Mouse (Mus musculus): ENCODE measurements at regions not wholly inside any gene's neighbourhood (a gene's known extent, or its start where the extent isn't known, plus 50 kb on each side); places are given as distances from the start of the nearest gene placed in this dataset.

DNA sequence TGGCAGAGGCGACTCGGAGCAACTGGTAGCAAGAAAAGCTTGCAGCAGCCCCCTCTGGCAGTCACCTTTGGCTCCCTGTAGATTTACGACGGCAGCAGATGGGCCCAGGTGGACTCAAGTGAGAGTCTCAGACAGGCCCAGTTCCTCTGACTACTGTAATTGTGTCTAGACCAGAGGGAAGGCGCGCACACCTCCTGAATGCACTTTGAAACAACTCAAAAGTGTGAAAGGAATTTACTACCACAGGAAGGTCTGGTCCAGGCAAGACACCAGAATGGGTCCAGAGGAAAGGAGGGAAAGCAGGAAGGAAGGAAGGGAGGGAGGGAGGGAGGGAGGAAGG is 224.6 kb upstream of the Hes1 start:
- 15% methylated on average over 6 of the region's 6 CpGs for WGBS
- H3K4me3 ChIP-seq (replicated peaks; ENCODE audit: low read depth, low read length): peak overlapping the region; percentile 21; the same call in 1 of the 2 replicates
- no peaks in the 10 kb centered on the region for H3K36me3 ChIP-seq (ENCODE audit: insufficient read depth, low read length)
- no peak overlapping the region for H3K27ac ChIP-seq
- H3K4me2 ChIP-seq (ENCODE audit: low read length): peak overlapping the region; percentile 60
- ATAC-seq (replicated peaks; ENCODE audit: low FRiP score, low read depth) (no peak), DNase-seq (ENCODE audit: low spot score) (no peak)
- no peak overlapping the region for H3K9ac ChIP-seq (ENCODE audit: low read depth, low read length)
- no peaks in the 10 kb centered on the region for H3K27me3 ChIP-seq (ENCODE audit: insufficient read depth, low read length)
- H3K4me1 ChIP-seq (replicated peaks; ENCODE audit: insufficient read depth, low read length): no peaks in the 10 kb centered on the region
- H3K9me3 ChIP-seq (replicated peaks; ENCODE audit: low read length): no peaks in the 10 kb centered on the region
- TF ChIP-seq CTCF (IDR thresholded peaks at IDR 0.05; ENCODE audit: low read depth): no peak

DNA sequence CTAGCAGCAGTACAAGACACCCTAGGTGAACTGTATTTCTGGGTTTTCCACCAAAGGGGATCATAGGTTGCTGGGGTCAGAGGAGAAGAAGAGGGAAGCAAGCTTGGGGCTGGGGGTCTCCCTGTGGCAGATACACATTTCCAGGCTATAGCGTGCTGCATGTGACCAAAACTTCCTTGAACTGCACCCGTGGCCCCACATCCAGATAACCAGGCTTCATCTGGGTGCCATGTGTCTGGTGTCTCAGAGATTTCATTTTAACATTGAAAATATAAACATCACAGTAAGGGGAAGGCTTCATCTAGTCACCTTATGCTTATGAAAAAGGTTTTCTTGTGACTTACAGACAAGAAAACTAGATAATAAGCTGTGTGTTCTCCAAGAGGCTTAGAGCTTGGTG is 223.8 kb upstream of the Hes1 start:
- TF ChIP-seq CTCF (IDR thresholded peaks at IDR 0.05; ENCODE audit: low read depth): no peak

DNA sequence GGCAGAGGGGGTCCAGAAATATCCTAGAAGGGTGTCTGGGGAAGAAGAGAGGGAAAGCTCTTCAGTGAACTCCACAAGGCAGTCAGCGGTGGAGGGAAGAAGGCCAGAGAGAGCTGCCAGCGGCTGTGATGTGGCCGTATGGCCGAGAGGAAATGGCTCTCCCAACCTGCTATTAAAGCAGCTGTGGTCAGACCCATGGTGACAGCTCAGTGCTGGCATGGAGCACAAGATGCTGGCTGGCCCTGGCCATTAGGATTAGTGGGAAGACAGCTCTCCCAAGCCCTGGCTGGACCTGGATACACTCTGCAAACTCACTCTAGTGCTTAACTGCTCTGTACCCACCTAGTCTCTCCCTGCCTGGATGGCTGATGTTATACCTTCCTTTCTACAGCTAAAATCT is 223.1 kb upstream of the Hes1 start:
- Histone ChIP-seq H3K4me3 (replicated peaks; ENCODE audit: low read depth, low read length) (no peak overlapping the region), H3K4me1 (replicated peaks; ENCODE audit: insufficient read depth, low read length) (no peaks in the 10 kb centered on the region), H3K36me3 (ENCODE audit: insufficient read depth, low read length) (no peaks in the 10 kb centered on the region), H3K27me3 (ENCODE audit: insufficient read depth, low read length) (no peaks in the 10 kb centered on the region), H3K4me2 (ENCODE audit: low read length) (no peak overlapping the region), H3K9ac (ENCODE audit: low read depth, low read length) (no peak overlapping the region), H3K9me3 (replicated peaks; ENCODE audit: low read length) (no peaks in the 10 kb centered on the region), H3K27ac (no peak overlapping the region)
- 65% methylated on average over 4 of the region's 4 CpGs for WGBS
- no peak for DNase-seq (ENCODE audit: low spot score)
- TF ChIP-seq CTCF (IDR thresholded peaks at IDR 0.05; ENCODE audit: low read depth): no peak
- ATAC-seq (replicated peaks; ENCODE audit: low FRiP score, low read depth): no peak

More for the DNA sequence above, 223.8 kb upstream of the Hes1 start:
- Histone ChIP-seq H3K36me3 (ENCODE audit: insufficient read depth, low read length) (no peaks in the 10 kb centered on the region), H3K27me3 (ENCODE audit: insufficient read depth, low read length) (no peaks in the 10 kb centered on the region), H3K9ac (ENCODE audit: low read depth, low read length) (no peak overlapping the region), H3K4me1 (replicated peaks; ENCODE audit: insufficient read depth, low read length) (no peaks in the 10 kb centered on the region), H3K9me3 (replicated peaks; ENCODE audit: low read length) (no peaks in the 10 kb centered on the region), H3K27ac (no peak overlapping the region), H3K4me2 (ENCODE audit: low read length) (no peak overlapping the region), H3K4me3 (replicated peaks; ENCODE audit: low read depth, low read length) (no peak overlapping the region)
- no peak for ATAC-seq (replicated peaks; ENCODE audit: low FRiP score, low read depth)
- 76% methylated on average over 2 of the region's 2 CpGs for WGBS
- DNase-seq (ENCODE audit: low spot score): no peak

DNA sequence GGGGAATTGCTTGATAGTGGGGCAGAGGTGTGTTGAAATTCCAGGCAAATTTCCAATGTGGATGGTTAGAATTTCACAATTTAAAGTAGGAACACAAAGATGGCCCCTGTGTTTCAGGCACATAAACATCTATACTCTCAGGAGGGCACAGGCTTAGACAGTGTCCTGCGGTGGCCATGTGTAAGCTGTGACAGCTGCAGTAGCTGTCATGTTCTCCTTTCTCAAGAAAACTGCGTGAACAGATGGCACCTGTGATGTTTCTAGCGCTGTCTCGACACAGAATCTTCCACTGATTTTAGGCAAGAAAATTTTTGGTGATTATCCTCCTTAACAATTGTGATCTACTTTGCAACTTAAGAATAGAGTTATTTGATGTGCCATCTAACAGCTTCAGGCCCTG is 222.1 kb upstream of the Hes1 start:
- no peak for TF ChIP-seq CTCF (IDR thresholded peaks at IDR 0.05; ENCODE audit: low read depth)
- Histone ChIP-seq H3K27ac (no peak overlapping the region), H3K4me3 (replicated peaks; ENCODE audit: low read depth, low read length) (no peak overlapping the region), H3K4me2 (ENCODE audit: low read length) (no peak overlapping the region), H3K9me3 (replicated peaks; ENCODE audit: low read length) (no peaks in the 10 kb centered on the region), H3K9ac (ENCODE audit: low read depth, low read length) (no peak overlapping the region), H3K4me1 (replicated peaks; ENCODE audit: insufficient read depth, low read length) (no peaks in the 10 kb centered on the region), H3K36me3 (ENCODE audit: insufficient read depth, low read length) (no peaks in the 10 kb centered on the region), H3K27me3 (ENCODE audit: insufficient read depth, low read length) (no peaks in the 10 kb centered on the region)
- ATAC-seq (replicated peaks; ENCODE audit: low FRiP score, low read depth) (no peak), DNase-seq (ENCODE audit: low spot score) (no peak)
- WGBS: 95% methylated on average over 4 of the region's 4 CpGs

DNA sequence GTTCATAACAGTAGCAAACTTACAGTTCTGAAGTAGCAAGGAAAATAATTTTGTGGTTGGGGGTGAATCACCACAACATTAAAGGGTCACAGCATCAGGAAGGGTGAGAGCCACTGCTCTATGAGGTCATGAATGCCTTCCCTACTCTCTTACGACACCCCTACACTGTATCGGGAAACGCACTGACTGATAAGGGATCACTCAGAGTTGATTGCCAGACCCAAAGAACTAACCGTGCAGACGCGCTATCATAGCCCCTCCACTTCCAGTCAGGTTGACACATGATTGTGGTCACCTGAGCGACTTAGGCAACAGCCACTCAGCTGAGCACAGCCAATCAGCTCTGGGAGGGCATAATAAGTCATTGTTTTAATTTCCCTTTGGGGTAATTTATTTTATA is 220.7 kb upstream of the Hes1 start:
- Histone ChIP-seq H3K9ac (ENCODE audit: low read depth, low read length) (no peak overlapping the region), H3K4me1 (replicated peaks; ENCODE audit: insufficient read depth, low read length) (no peaks in the 10 kb centered on the region), H3K27ac (no peak overlapping the region), H3K27me3 (ENCODE audit: insufficient read depth, low read length) (no peaks in the 10 kb centered on the region), H3K9me3 (replicated peaks; ENCODE audit: low read length) (no peaks in the 10 kb centered on the region), H3K36me3 (ENCODE audit: insufficient read depth, low read length) (no peaks in the 10 kb centered on the region), H3K4me2 (ENCODE audit: low read length) (no peak overlapping the region), H3K4me3 (replicated peaks; ENCODE audit: low read depth, low read length) (no peak overlapping the region)
- 80% methylated on average over 7 of the region's 7 CpGs for WGBS
- DNase-seq (ENCODE audit: low spot score) (no peak), ATAC-seq (replicated peaks; ENCODE audit: low FRiP score, low read depth) (no peak)
- TF ChIP-seq CTCF (IDR thresholded peaks at IDR 0.05; ENCODE audit: low read depth): no peak

DNA sequence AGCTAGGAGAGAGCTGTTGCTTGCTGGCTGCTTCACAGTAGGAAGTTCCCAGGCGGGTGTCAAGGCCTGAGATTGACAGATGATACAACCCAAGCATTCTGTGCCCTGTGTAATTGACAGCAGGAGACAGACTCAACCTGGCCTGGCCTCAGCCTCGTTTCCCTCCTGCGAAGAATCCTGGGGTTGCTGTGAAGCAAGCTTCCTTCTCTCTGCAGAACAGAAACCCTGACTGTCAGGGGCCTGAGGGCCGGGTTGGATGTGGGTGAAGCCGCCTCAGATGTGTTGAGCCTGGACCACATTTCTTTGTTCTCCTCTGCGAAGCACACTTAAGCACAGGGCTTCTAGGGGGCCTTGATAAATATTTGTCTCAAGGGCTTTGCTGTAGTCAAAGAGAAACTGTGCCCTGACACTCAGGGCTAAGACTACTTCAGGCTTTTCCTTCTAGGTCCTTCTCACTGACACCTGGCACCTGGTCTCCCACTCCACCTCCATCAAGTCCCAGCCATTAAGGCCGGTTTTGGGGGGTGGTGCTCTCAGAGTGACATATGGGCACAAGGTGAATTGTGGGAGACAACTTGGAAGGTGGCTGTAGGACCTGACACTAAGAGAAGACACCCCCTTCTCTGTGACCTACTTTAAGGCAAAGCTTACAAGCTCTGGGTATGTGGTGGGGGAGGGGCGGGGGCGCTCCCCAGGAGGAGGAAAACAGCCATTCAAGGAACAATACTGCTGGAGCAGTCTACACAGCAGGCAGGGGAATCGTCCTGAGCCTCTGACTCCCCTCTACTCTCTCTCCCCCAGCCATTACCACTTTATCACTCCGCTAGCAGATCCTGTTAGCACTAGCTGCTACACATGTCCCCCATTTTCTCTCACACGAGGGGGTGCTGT is 219.2 kb upstream of the Hes1 start:
- WGBS: 49% methylated on average over 12 of the region's 12 CpGs
- no peak overlapping the region for H3K9ac ChIP-seq (ENCODE audit: low read depth, low read length)
- H3K27me3 ChIP-seq (ENCODE audit: insufficient read depth, low read length): no peaks in the 10 kb centered on the region
- no peaks in the 10 kb centered on the region for H3K9me3 ChIP-seq (replicated peaks; ENCODE audit: low read length)
- no peak; the same call in 1 of the 2 replicates for TF ChIP-seq CTCF (IDR thresholded peaks at IDR 0.05; ENCODE audit: low read depth)
- H3K36me3 ChIP-seq (ENCODE audit: insufficient read depth, low read length): no peaks in the 10 kb centered on the region
- DNase-seq (ENCODE audit: low spot score): no peak
- H3K4me2 ChIP-seq (ENCODE audit: low read length): no peak overlapping the region
- no peaks in the 10 kb centered on the region for H3K4me1 ChIP-seq (replicated peaks; ENCODE audit: insufficient read depth, low read length)
- no peak overlapping the region for H3K4me3 ChIP-seq (replicated peaks; ENCODE audit: low read depth, low read length)
- ATAC-seq (replicated peaks; ENCODE audit: low FRiP score, low read depth): no peak
- H3K27ac ChIP-seq: no peak overlapping the region

DNA sequence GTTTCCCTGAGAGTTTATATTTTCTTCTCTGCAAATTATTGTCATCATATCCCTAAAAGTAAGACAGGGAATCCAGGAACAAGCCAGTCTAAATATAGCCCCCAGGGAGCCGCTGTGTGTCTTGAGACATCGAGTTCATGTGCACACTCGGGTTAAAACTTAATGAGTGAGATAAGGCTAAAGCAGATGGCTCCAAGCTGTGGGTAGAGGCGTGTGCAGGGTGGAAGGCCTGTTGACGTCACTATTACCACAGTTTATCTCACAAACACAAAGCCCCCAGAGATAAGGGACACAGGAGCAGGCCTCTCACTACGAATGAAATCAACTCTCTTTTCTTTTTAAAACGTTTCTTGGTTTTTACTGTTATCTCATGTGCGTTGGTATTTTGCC is 218.6 kb upstream of the Hes1 start:
- H3K27ac ChIP-seq: no peak overlapping the region
- no peaks in the 10 kb centered on the region for H3K9me3 ChIP-seq (replicated peaks; ENCODE audit: low read length)
- no peak overlapping the region for H3K4me2 ChIP-seq (ENCODE audit: low read length)
- H3K4me3 ChIP-seq (replicated peaks; ENCODE audit: low read depth, low read length): no peak overlapping the region
- H3K36me3 ChIP-seq (ENCODE audit: insufficient read depth, low read length): no peaks in the 10 kb centered on the region
- no peaks in the 10 kb centered on the region for H3K27me3 ChIP-seq (ENCODE audit: insufficient read depth, low read length)
- ATAC-seq (replicated peaks; ENCODE audit: low FRiP score, low read depth) (no peak), DNase-seq (ENCODE audit: low spot score) (no peak)
- 56% methylated on average over 8 of the region's 8 CpGs for WGBS
- no peak overlapping the region for H3K9ac ChIP-seq (ENCODE audit: low read depth, low read length)
- no peak for TF ChIP-seq CTCF (IDR thresholded peaks at IDR 0.05; ENCODE audit: low read depth)
- H3K4me1 ChIP-seq (replicated peaks; ENCODE audit: insufficient read depth, low read length): no peaks in the 10 kb centered on the region

All from kidney, postnatal 0 days (tissue).